Mouse (Mus musculus) ES-Bruce4 (cell line): ENCODE measurements around the gene Vps37c.
A peak's percentile ranks its signal among the peaks of the same experiment; 100 is the strongest.

ENCODE experiments used
- CTCF ChIP-seq: IDR thresholded peaks from one replicate; pipeline ENCODE4 v1.8.1; 2011; ENCODE audit warnings: low read depth, low read length
- EP300 ChIP-seq: IDR thresholded peaks from 2 replicates; pipeline ENCODE4 v1.6.1; 2011; ENCODE audit warnings: low read depth, low read length; ENCODE audit not compliant: insufficient read depth
- POLR2A ChIP-seq: IDR thresholded peaks from one replicate; pipeline ENCODE4 v1.8.1; 2011; ENCODE audit warnings: low read length; ENCODE audit not compliant: insufficient read depth

DNA sequence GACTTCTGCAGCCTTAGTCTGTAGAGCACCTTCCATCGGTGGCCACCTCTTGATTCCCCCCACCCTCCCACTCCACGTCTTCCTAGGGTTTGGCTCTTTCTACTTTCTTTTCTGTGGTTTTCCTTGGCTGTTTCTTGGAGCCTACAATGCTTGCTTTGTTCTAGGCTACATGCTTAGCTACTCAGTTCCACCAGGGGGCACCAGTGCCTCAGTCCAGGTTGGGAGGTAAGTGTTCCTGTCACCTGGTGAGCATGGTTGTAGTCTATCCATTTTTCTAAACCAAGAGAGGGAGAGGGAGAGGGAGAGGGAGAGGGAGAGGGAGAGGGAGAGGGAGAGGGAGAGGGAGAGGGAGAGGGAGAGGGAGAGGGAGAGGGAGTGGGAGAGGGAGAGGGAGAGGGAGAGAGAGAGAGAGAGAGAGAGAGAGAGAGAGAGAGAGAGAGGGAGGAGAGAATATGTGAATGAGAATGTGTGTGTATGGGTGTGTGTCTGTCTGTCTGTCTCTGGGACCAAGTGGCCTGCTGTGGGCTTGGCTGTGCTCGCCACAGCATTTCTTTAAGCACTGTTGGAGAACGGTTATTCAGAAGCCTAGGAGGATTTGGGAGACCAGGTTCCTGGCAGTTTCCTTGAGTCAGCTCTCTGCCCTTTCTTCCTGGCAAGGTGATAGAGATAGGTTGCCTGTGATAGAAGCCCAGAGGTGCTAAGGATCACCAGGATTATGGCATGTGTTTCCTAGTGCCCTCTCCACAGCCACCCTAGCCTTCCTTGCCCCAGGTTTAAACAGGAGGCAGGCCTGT is 26.3 kb downstream of the Vps37c start:
- TF ChIP-seq EP300 = no peak
- TF ChIP-seq CTCF = peak; percentile 89
- TF ChIP-seq POLR2A = no peak
